Mouse (Mus musculus): ENCODE results near the gene Nrip1.

The Nrip1 gene

DNA sequence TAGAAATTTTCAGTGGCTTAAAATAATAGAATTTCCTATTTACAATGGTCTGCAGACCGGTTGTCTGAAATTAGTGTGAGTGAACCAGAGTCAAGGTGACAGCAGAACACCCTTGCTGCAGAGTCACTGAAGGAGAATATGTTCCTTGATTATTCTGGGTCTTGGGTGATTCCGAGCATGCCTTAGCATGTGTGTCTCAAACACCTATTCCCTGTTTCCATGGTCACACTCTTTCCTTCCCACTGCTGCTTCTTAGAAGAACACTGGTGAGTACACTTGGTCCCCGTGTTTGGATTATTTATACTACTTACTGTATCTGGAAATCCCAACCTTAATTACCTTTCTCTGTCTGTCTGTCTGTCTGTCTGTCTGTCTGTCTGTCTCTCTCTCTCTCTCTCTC is 97.4 kb downstream of the Nrip1 start:
- DNase-seq (ENCODE audit: low spot score in 2 of 2): no peak

DNA sequence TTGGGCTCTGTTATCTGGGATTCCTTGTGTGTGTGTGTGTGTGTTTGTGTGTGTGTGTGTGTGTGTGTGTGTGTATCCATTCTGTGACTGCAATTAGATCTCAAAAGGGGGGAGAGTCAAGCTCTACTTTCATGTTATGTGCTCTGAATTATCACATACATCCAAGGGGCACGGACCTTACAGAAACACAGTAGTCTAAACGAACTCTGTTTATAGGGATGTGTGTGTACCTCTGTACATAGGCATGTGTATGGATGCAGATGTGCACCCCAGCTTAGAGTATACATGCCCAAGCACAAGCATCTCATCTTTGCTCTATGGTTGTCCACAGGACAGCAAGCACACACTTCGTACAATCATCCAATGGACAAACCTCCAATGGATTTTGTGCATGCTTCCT is 98.0 kb downstream of the Nrip1 start:
- no peak for DNase-seq (ENCODE audit: low spot score in 2 of 2)

DNA sequence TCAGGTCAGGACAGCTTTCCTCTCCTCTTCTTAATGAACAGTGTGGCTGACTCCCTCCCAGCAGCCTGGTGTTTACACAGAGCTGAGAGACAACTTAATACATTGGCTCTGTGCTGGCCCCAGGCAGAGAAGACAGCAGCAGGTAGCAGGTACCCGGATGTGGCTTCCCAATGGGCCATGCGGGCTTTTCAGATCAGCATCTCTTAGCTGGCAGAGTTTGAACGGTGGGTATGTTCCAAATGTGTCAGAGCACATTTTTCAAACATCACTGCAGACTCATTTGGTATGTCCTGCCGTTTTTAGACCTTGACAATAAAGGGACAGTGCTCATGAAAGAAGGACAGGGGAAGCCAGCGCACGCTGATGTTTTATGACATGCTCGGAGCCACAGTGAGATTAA is 98.5 kb downstream of the Nrip1 start:
- no peak for DNase-seq (ENCODE audit: low spot score in 2 of 2)

DNA sequence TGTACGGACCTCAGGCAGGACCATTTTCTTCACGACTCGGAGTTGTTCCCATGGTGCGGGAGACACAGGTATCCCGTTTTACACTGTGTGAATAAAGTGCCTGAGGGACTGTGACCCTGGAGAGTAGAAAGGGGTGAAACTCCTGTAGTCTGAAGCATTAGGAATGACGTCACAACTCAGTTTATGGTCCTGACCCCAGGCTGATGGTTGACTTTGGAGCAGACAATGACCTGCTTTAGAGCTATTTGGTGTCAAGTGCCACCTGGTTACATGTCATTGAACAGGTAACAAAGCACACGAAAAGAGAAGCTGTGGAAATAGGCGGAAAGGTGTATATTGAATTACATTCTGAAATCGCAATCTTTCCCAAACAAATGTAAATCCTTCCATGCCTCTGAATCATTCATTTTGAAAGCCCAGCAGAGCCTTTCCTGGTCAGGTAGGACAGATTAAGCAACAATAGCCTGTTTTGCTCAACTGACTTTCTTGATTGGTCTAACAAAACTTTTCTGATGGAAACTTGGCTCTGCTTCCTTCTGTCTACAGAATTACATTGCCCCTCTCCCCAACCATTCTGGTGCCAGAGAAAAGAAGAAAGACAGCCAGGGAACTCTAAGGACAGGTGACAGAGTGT is 106.9 kb downstream of the Nrip1 start:
- no peak for DNase-seq (ENCODE audit: low spot score in 2 of 2)

DNA sequence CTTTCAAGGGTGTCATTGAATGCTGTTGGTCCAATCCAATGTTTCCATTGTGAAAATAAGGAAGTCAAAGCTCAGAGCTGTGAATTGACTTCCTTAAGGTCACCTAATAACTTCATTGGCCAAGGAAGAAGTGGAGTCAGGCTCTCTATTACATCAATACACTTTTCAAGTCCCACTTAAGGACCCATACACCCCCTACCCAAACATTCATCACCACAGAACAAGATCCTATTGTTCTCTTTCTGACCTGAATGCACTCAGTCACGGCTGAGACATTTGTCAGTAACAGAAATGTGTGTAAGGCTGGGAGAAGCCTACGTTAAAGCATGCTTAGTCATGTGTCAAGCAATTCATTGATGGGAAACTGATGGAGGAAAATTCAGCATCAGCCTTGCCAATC is 107.8 kb downstream of the Nrip1 start:
- no peak for DNase-seq (ENCODE audit: low spot score in 2 of 2)

DNA sequence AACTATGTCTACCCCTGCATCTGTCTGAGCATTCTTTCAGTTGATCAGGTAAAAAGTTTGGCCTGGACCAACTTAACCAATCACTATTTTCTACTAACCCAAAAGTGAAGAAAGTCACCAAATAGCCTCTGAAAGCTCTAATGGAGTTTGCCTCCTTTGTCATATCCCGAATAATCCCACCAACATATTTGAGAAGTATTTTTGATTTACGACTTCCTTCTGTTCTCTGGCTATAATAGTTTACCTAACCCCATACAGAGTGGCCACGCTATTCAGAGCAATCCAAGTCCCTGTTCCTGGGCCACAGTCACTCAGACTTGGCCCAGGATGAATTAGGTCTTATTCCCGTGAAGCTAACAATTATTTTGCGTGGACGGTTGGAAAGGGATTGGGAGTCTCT is 108.3 kb downstream of the Nrip1 start:
- DNase-seq (ENCODE audit: low spot score in 2 of 2): no peak

DNA sequence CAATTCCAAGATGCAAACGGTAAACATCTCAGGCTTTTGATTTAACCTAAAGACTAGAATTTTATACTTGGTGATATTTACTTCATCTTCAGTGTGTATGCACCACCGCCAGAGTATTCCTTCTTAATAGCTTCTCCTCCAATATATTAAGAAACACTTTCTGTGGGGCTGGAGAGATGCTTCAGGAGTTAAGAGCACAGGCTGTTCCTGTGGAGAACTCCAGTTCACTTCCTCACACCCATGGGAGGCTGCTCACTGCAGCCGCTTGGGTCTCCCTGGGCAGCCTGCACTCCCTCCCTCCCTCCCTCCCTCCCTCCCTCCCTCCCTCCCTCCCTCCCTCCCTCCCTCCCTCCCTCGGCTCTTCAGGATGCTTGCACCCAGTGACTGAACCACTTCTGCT is 110.2 kb downstream of the Nrip1 start:
- DNase-seq (ENCODE audit: low spot score in 2 of 2): no peak

DNA sequence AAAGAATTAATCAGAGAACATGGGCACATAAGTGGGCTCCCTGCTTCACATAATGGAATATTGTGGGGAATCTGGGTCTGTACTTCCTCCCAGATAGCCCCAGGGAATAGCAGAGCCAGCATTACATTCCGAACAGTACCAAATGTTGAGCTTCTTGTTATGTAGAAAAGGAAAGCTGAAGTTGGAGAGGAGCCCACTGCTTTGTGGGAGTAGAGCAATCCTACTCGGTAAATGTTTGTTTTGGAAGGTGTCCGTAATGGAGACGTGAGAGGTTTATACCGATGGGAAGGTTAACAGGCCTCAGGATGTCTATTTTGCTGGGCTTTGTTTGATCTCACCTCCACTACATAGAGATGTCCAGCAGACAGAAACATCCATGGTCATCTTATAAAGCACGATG is 113.3 kb downstream of the Nrip1 start:
- DNase-seq (ENCODE audit: low spot score in 2 of 2): no peak

DNA sequence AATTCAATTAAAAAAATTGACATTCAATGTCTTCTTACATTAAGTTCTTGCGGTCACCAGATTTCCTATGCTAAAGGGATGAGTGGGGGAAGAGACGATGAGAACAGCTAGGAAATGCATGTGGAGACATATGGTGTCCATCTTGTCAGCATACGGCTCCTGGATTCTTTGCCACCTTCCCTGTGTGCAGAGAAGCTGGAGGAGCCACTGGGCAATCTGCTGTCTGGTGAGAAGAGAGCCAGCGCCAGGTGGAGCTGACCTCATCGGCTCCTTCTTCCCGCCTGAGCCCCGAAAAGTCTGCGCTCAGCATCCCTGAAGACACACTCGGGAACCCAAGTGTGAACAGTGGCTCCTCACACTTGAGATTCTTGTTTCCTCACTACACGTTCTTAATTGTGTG is 121.8 kb downstream of the Nrip1 start:
- DNase-seq (ENCODE audit: low spot score in 2 of 2): no peak

DNA sequence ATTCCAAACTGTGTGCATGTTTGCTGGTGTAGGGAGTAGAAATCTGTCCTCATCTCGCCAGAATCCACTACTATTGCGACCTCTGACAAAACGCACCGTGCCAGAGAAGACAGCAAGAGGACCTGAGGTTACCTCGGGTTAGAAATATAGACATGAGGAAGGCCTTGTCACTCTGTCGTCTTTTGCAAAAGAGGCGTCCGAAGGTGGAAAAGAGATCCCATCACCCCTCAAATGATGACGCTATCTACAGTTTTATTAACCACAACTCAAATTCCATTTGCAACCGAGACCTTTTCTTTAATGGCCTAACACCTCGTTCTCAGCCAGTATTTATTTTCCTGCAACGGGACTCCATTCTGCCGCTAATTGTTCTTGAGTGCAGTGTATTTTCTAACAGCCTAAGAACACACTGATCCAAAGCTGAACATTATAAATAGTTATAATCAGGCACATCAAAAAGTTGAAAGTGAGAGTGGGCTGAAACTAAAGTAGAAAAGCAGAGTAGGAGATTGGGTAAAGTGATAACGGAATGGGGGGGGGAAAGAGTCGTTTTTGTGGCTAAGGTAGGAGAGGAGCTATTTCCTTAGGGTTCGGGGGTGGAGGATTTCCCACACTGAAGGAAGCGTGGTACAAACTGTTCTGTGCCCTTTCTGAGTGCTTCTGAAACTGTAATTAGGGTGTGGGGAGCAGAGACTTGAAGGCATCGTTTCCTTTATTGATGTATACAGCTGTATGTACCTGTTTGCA is 124.1 kb downstream of the Nrip1 start:
- DNase-seq (ENCODE audit: low spot score in 2 of 2): no peak

DNA sequence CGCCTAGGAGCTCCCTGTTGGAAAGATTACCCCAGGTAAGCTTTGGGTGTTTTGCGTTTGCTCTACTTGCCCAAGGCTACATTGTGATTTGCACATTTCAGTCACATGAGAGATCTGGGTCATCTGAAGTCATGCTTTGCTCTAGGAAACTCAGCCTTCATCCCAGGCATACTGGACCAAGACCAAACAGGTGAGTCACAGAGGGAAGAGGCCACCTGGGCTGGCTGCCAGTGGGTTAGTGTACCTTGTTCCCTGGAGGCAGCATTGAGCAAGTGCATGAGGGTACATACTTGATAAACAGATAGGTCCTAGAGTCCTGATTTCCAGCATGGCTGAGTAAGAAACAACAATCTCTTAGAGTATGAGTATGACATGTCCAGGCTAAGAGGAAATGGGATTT is 130.8 kb downstream of the Nrip1 start:
- DNase-seq (ENCODE audit: low spot score in 2 of 2): no peak

DNA sequence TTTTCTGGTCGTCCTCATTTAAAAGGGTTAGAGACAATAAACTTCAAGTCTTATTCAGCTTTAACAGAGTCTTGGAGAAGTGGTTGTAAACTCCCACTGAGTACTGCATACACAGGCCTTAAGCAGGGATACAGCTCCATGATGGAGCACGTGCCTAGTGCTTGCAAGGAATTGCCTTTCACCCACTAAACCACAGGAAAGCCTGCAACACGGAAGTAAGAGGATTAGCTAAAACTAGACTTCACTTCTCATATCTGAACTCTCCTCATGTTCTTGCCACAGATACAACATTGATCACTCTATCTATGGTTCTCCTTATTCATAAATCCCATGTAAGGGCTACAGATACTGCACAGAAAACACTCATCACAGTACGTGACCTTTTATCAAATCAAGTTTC is 132.4 kb downstream of the Nrip1 start:
- no peak for DNase-seq (ENCODE audit: low spot score in 2 of 2)

DNA sequence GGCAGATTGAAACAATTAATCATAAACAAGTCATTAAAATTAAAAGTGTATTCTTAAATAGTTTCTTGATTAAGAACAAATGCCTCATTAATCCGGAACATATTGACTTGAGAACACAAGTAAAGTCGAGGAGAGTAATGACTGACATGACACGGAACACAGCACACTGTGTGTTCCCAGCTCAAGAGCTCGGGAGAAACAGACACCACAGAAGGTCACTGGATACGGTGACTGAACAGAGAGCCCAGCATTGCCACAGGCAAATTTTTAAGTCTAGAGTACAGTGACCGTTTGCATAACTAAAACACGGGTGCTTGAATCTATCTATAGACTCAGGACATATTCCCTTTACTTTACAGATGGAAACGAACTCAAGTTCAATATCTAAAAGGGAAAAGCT is 134.3 kb downstream of the Nrip1 start:
- DNase-seq (ENCODE audit: low spot score in 2 of 2): no peak

DNA sequence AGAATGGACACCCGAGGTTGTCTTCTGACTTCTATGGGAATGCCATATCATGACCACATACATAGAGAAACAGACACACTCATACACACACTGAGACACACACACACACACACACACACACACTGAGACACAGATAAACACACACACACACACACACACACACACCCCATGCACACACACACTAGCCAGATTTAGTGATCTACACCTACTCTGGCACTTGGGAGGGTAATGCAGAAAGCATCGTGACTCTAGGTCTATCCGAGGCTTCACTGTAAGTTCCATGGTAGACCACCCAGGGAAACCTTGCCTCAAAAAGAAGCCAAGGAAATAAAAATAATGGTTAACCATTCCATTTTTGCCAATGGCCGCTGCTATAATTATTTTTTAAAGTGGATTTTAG is 134.8 kb downstream of the Nrip1 start:
- DNase-seq (ENCODE audit: low spot score in 2 of 2): no peak
